In genomic region chr8:84872309-84872965, GRCm38 (mm10) we compare ENCODE assay signal across 8 mouse cellular contexts. TPM values are rescaled to one million over a fixed set of nuclear protein-coding genes. Genes with fewer than 3 reads are reported as not detected.
DNase-seq lines count a peak whose midpoint lies in the region; ATAC-seq and TF ChIP-seq lines count a peak whose summit lies in the region.

No protein-coding gene starts in this region.

- DNase-seq in CD4-positive helper T cell, adult 2 months (ENCODE audit: low read depth, low spot score) = peak; percentile 53
- DNase-seq in MEL (ENCODE audit: low read depth, low spot score) = peak; percentile 44
- peak; percentile 58 for DNase-seq in midbrain, embryonic 10.5 days (ENCODE audit: low spot score)

- peak overlapping the region; percentile 83 for H3K4me2 ChIP-seq in limb, embryonic 12.5 days

- peak overlapping the region; percentile 20 to 40 for H3K4me3 ChIP-seq in MEL (ENCODE audit: control insufficient read depth in 1 of 2, insufficient read depth in 1 of 2, low read depth in 2 of 2, low read length in 2 of 2)
- H3K4me3 ChIP-seq in embryonic fibroblast, embryonic 13.5 days (ENCODE audit: insufficient read depth, low read length) = 0 out of 2 replicates have a peak overlapping the region, but pooled peaks have one; percentile 7
- H3K4me3 ChIP-seq in limb, embryonic 12.5 days (replicated peaks) = peak overlapping the region; percentile 49
- peak overlapping the region; percentile 56 for H3K4me3 ChIP-seq in midbrain, embryonic 10.5 days
- peak overlapping the region; percentile 97 for H3K4me3 ChIP-seq in testis, adult 2 months (ENCODE audit: control insufficient read depth, low read depth, low read length)

- H3K27ac ChIP-seq in MEL (ENCODE audit: control insufficient read depth, low read depth, low read length) = peak overlapping the region; percentile 58
- no peak overlapping the region for H3K27ac ChIP-seq in embryonic fibroblast, embryonic 13.5 days (ENCODE audit: insufficient read depth, low read length)
- no peak overlapping the region for H3K27ac ChIP-seq in limb, embryonic 12.5 days
- peak overlapping the region; percentile 77 for H3K27ac ChIP-seq in midbrain, embryonic 10.5 days (replicated peaks)
- H3K27ac ChIP-seq in testis, adult 2 months (ENCODE audit: control insufficient read depth, insufficient read depth, low read depth, low read length) = peak overlapping the region; percentile 97

- ATAC-seq in hematopoietic stem cell, adult 5-6 weeks (replicated peaks in 1 of 2; ENCODE audit: insufficient read depth in 1 of 2, low FRiP score in 2 of 2, low TSS enrichment in 1 of 2, low read depth in 1 of 2, poor library complexity in 2 of 2, severe bottlenecking in 2 of 2) = peak; percentile 4 to 33; a peak in 2 of 4 replicates
- ATAC-seq in limb, embryonic 12.5 days (ENCODE audit: insufficient number of reproducible peaks, insufficient read depth, low FRiP score, low TSS enrichment, low read depth) = peak; percentile 39
- ATAC-seq in frontal cortex, adult (ENCODE audit: low TSS enrichment) = no peak

- TF ChIP-seq EP300 in MEL (IDR thresholded peaks at IDR 0.05; ENCODE audit: low read depth in 1 of 2, low read length in 2 of 2) = no peak

- no peaks in the 10 kb centered on the region for H3K27me3 ChIP-seq in MEL (ENCODE audit: control insufficient read depth in 1 of 2, insufficient read depth in 2 of 2, low read length in 2 of 2)
- H3K27me3 ChIP-seq in limb, embryonic 12.5 days = peaks cover 13% of the 10 kb centered on the region
- peaks cover 24% of the 10 kb centered on the region for H3K27me3 ChIP-seq in midbrain, embryonic 10.5 days (ENCODE audit: low read depth, poor library complexity, severe bottlenecking)
- H3K27me3 ChIP-seq in testis, adult 2 months (ENCODE audit: control insufficient read depth, insufficient read depth, low read length) = no peaks in the 10 kb centered on the region

- no peaks in the 10 kb centered on the region for H3K9me3 ChIP-seq in MEL (replicated peaks; ENCODE audit: insufficient read depth, low read length)
- no peaks in the 10 kb centered on the region for H3K9me3 ChIP-seq in limb, embryonic 12.5 days
- no peaks in the 10 kb centered on the region for H3K9me3 ChIP-seq in midbrain, embryonic 10.5 days (replicated peaks)

- TF ChIP-seq POLR2A in MEL (IDR thresholded peaks at IDR 0.05; ENCODE audit: control insufficient read depth in 1 of 2, insufficient read depth in 1 of 2, low read depth in 1 of 2, low read length in 2 of 2, poor library complexity in 1 of 2) = no peak; a peak in 2 of 4 replicates
- TF ChIP-seq POLR2A in embryonic fibroblast, embryonic 13.5 days (IDR thresholded peaks at IDR 0.05; ENCODE audit: low read depth, low read length) = no peak
- TF ChIP-seq POLR2A in testis, adult 2 months (IDR thresholded peaks at IDR 0.05; ENCODE audit: control insufficient read depth, low read depth, low read length) = no peak; the same call in 1 of the 2 replicates

- peak overlapping the region; percentile 76 for H3K9ac ChIP-seq in MEL (ENCODE audit: control insufficient read depth, low read depth, low read length, poor library complexity, severe bottlenecking)
- H3K9ac ChIP-seq in limb, embryonic 12.5 days (replicated peaks) = peak overlapping the region; percentile 63

- no peak for TF ChIP-seq RAD21 in MEL (IDR thresholded peaks at IDR 0.05; ENCODE audit: low read depth, low read length)

- no peak for TF ChIP-seq CTCF in MEL (IDR thresholded peaks at IDR 0.05 in 2 of 3, conservative IDR thresholded peaks at IDR 0.05 in 1 of 3; ENCODE audit: control insufficient read depth in 1 of 3, insufficient read depth in 1 of 3, low read depth in 2 of 3, low read length in 3 of 3, poor library complexity in 1 of 3, severe bottlenecking in 1 of 3)
- TF ChIP-seq CTCF in embryonic fibroblast, embryonic 13.5 days (IDR thresholded peaks at IDR 0.05; ENCODE audit: borderline replicate concordance, insufficient read depth, low read length) = no peak
- no peak for TF ChIP-seq CTCF in testis, adult 2 months (IDR thresholded peaks at IDR 0.05; ENCODE audit: control insufficient read depth, insufficient read depth, insufficient replicate concordance, low read depth, low read length)

- H3K36me3 ChIP-seq in MEL (ENCODE audit: control insufficient read depth in 1 of 2, insufficient read depth in 2 of 2, low read length in 2 of 2) = peaks cover 4 to 19% of the 10 kb centered on the region in 2 experiments; a peak in 3 of 4 replicates
- peaks cover 24% of the 10 kb centered on the region for H3K36me3 ChIP-seq in limb, embryonic 12.5 days
- H3K36me3 ChIP-seq in midbrain, embryonic 10.5 days = peaks cover 32% of the 10 kb centered on the region
- H3K36me3 ChIP-seq in testis, adult 2 months (ENCODE audit: control insufficient read depth, insufficient read depth, low read length) = peaks cover 1% of the 10 kb centered on the region

- 3% methylated on average over 54 of the region's 54 CpGs for WGBS in limb, embryonic 12.5 days
- 3% methylated on average over 53 of the region's 54 CpGs for WGBS in midbrain, embryonic 10.5 days

- peaks cover 3% of the 10 kb centered on the region; the same call in 1 of the 2 replicates for H3K79me2 ChIP-seq in MEL (ENCODE audit: control insufficient read depth, insufficient read depth, low read length, poor library complexity)

- peaks cover 7 to 25% of the 10 kb centered on the region in 2 experiments for H3K4me1 ChIP-seq in MEL (ENCODE audit: control insufficient read depth in 1 of 2, insufficient read depth in 2 of 2, low read length in 2 of 2)
- no peaks in the 10 kb centered on the region for H3K4me1 ChIP-seq in embryonic fibroblast, embryonic 13.5 days (ENCODE audit: control insufficient read depth, insufficient read depth, low read length)
- H3K4me1 ChIP-seq in limb, embryonic 12.5 days (replicated peaks) = peaks cover 13% of the 10 kb centered on the region
- H3K4me1 ChIP-seq in midbrain, embryonic 10.5 days = peaks cover 15% of the 10 kb centered on the region
- peaks cover 8% of the 10 kb centered on the region for H3K4me1 ChIP-seq in testis, adult 2 months (ENCODE audit: control insufficient read depth, insufficient read depth, low read length)

TF ChIP-seq in MEL, 35 proteins besides CTCF, POLR2A, EP300 and RAD21 (continues in another document):
- no peak for TF ChIP-seq GATA1 (IDR thresholded peaks at IDR 0.05; ENCODE audit: low read depth, low read length)
- TF ChIP-seq NRF1 (IDR thresholded peaks at IDR 0.05; ENCODE audit: insufficient read depth, low read depth, low read length, poor library complexity, severe bottlenecking) = no peak

RNA-seq across cellular contexts. Expression of gene Syce2, which starts 0.5 kb away (rescaled TPM):
- total RNA-seq in MEL (2012; rRNA removed) = 60.6 and 75.5 TPM in 2 replicates
- polyA plus RNA-seq in MEL (2012; ENCODE audit: insufficient read depth in 1 of 2, insufficient read length in 2 of 2, low read depth in 1 of 2, low replicate concordance in 2 of 2, missing spikeins in 1 of 2) = 100 to 1,000 TPM in 1 of 2 experiments, not detected in 1; 115 TPM
- polyA plus RNA-seq in embryonic fibroblast, embryonic 13.5 days (2011; ENCODE audit: insufficient read length, low read depth, missing spikeins) = 8.7 and 18.9 TPM in 2 replicates
- 93.5 and 127 TPM in 2 replicates for total RNA-seq in hematopoietic stem cell, adult 5-6 weeks (2017)
- polyA plus RNA-seq in limb, embryonic 12.5 days (2016; fragmentation: Nextera tagmentation; extraction: Ambion mirVana) = 86.5 and 88.8 TPM in 2 replicates
- 64.7 and 71.7 TPM in 2 replicates for polyA plus RNA-seq in midbrain, embryonic 10.5 days (2016; fragmentation: Nextera tagmentation; extraction: Ambion mirVana)
- 101 and 138 TPM in 2 replicates for polyA plus RNA-seq in testis, adult 2 months (2012; rRNA removed)

RNA-seq across cellular contexts. Expression of gene Farsa, which starts 15.6 kb away (rescaled TPM):
- 205 and 245 TPM in 2 replicates for total RNA-seq in MEL (2012; rRNA removed)
- polyA plus RNA-seq in MEL (2012; ENCODE audit: insufficient read depth in 1 of 2, insufficient read length in 2 of 2, low read depth in 1 of 2, low replicate concordance in 2 of 2, missing spikeins in 1 of 2) = 100 to 1,000 TPM; 152 to 295 TPM
- polyA plus RNA-seq in embryonic fibroblast, embryonic 13.5 days (2011; ENCODE audit: insufficient read length, low read depth, missing spikeins) = 41.0 and 43.5 TPM in 2 replicates
- 108 and 126 TPM in 2 replicates for total RNA-seq in hematopoietic stem cell, adult 5-6 weeks (2017)
- 109 and 114 TPM in 2 replicates for polyA plus RNA-seq in limb, embryonic 12.5 days (2016; fragmentation: Nextera tagmentation; extraction: Ambion mirVana)
- polyA plus RNA-seq in midbrain, embryonic 10.5 days (2016; fragmentation: Nextera tagmentation; extraction: Ambion mirVana) = 133 and 139 TPM in 2 replicates
- polyA plus RNA-seq in testis, adult 2 months (2012; rRNA removed) = 50.4 and 55.7 TPM in 2 replicates

RNA-seq across cellular contexts. Expression of gene Gcdh, which starts 21.3 kb away (rescaled TPM):
- 9.7 and 10.7 TPM in 2 replicates for total RNA-seq in MEL (2012; rRNA removed)
- polyA plus RNA-seq in MEL (2012; ENCODE audit: insufficient read depth in 1 of 2, insufficient read length in 2 of 2, low read depth in 1 of 2, low replicate concordance in 2 of 2, missing spikeins in 1 of 2) = 10 to 100 TPM in 1 of 2 experiments, not detected in 1; 17.3 TPM
- polyA plus RNA-seq in embryonic fibroblast, embryonic 13.5 days (2011; ENCODE audit: insufficient read length, low read depth, missing spikeins) = 18.6 and 23.5 TPM in 2 replicates
- total RNA-seq in hematopoietic stem cell, adult 5-6 weeks (2017) = 29.5 and 37.4 TPM in 2 replicates
- polyA plus RNA-seq in limb, embryonic 12.5 days (2016; fragmentation: Nextera tagmentation; extraction: Ambion mirVana) = 42.8 and 44.9 TPM in 2 replicates
- 37.3 and 39.6 TPM in 2 replicates for polyA plus RNA-seq in midbrain, embryonic 10.5 days (2016; fragmentation: Nextera tagmentation; extraction: Ambion mirVana)
- 8.1 and 10.5 TPM in 2 replicates for polyA plus RNA-seq in testis, adult 2 months (2012; rRNA removed)

RNA-seq across cellular contexts. Expression of gene Calr, which starts 25.7 kb away (rescaled TPM):
- 550 and 567 TPM in 2 replicates for total RNA-seq in MEL (2012; rRNA removed)
- 1,000 to 10,000 TPM in 1 of 2 experiments, not detected in 1; 1,110 TPM for polyA plus RNA-seq in MEL (2012; ENCODE audit: insufficient read depth in 1 of 2, insufficient read length in 2 of 2, low read depth in 1 of 2, low replicate concordance in 2 of 2, missing spikeins in 1 of 2)
- polyA plus RNA-seq in embryonic fibroblast, embryonic 13.5 days (2011; ENCODE audit: insufficient read length, low read depth, missing spikeins) = 1,122 and 1,201 TPM in 2 replicates
- total RNA-seq in hematopoietic stem cell, adult 5-6 weeks (2017) = 1,472 and 1,879 TPM in 2 replicates
- 764 and 842 TPM in 2 replicates for polyA plus RNA-seq in limb, embryonic 12.5 days (2016; fragmentation: Nextera tagmentation; extraction: Ambion mirVana)
- 723 and 798 TPM in 2 replicates for polyA plus RNA-seq in midbrain, embryonic 10.5 days (2016; fragmentation: Nextera tagmentation; extraction: Ambion mirVana)
- 318 and 384 TPM in 2 replicates for polyA plus RNA-seq in testis, adult 2 months (2012; rRNA removed)

RNA-seq across cellular contexts. Expression of gene Klf1, which starts 29.3 kb away (rescaled TPM):
- 178 and 234 TPM in 2 replicates for total RNA-seq in MEL (2012; rRNA removed)
- polyA plus RNA-seq in MEL (2012; ENCODE audit: insufficient read depth in 1 of 2, insufficient read length in 2 of 2, low read depth in 1 of 2, low replicate concordance in 2 of 2, missing spikeins in 1 of 2) = 100 to 1,000 TPM in 1 of 2 experiments, not detected in 1; 262 TPM
- polyA plus RNA-seq in embryonic fibroblast, embryonic 13.5 days (2011; ENCODE audit: insufficient read length, low read depth, missing spikeins) = not detected in 2 replicates
- 4.1 and 30.6 TPM in 2 replicates for total RNA-seq in hematopoietic stem cell, adult 5-6 weeks (2017)
- polyA plus RNA-seq in limb, embryonic 12.5 days (2016; fragmentation: Nextera tagmentation; extraction: Ambion mirVana) = 4.3 and 5.1 TPM in 2 replicates
- polyA plus RNA-seq in midbrain, embryonic 10.5 days (2016; fragmentation: Nextera tagmentation; extraction: Ambion mirVana) = 14.8 and 19.7 TPM in 2 replicates
- polyA plus RNA-seq in testis, adult 2 months (2012; rRNA removed) = 0.36 and 0.48 TPM in 2 replicates

Comparison
In these comparisons a context has a peak if more than half of its experiments do, and no peak if none do; other contexts are left out.
1. H3K27ac ChIP-seq: peak in MEL (single experiment), midbrain, embryonic 10.5 days (single experiment) and testis, adult 2 months (single experiment); none in embryonic fibroblast, embryonic 13.5 days (single experiment) and limb, embryonic 12.5 days (single experiment).
2. H3K4me3 ChIP-seq: peak in every context shown above with its lines; median percentile 97 in testis, adult 2 months; 56 in midbrain, embryonic 10.5 days; 49 in limb, embryonic 12.5 days; 30 in MEL; 7 in embryonic fibroblast, embryonic 13.5 days.
3. Peak in every context shown above with its lines, with median percentiles within 50 percentile points of each other: DNase-seq.